Mouse (Mus musculus): ENCODE measurements around the gene S1pr4.

DNA sequence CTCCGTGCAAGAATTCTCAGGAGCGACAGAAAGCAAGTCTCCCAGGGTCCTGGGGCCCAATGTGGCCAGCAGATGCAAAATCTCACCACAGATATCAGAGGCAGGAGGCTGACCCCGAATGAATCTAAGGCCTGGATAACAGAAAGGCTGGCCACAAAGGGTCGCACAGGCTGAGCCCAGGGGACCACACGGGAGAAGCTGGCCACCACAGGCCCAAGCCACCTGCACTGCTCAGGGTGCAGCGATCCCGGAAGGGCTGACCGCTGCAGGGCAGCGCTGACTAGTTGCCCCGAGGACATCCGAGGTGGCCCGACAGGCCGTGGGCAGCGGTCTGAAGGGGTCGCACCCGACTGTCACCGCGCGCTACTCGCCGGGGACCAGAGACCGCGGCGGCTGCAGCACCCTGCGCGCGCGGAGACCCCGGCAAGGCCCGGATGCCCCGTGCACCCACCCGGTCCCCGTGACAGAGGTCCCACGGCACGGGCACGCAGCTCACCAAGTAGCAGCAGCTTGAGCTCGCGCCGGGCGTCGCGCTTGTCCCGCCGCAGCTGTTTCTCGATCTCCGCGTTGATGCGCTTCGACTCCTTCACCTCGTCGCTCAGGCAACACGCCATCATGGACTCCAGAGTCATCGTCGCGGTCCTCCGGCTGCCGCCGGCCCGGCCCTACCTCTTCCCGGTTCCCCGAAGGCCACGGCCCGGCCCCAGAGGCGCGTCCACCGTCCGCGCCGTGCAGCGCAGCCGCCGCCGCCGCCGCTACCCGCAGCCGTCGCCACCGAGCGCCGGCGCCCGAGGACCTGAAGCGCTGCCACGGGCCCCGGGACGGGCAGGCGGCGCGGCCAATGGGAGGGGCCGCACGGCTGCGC, 44.6 kb upstream of the S1pr4 start:
- TF ChIP-seq CTCF (IDR thresholded peaks at IDR 0.05; ENCODE audit: low read depth, low read length) (no peak), POLR2A (IDR thresholded peaks at IDR 0.05; ENCODE audit: borderline replicate concordance, low read depth, low read length) (no peak)

All from bone marrow macrophage, adult 2 months (primary cell).